Mouse (Mus musculus) embryonic facial prominence, embryonic 11.5 days (tissue): Measurements from ENCODE around the gene Meis2. TPM values are rescaled to one million over a fixed set of nuclear protein-coding genes. Genes with fewer than 3 reads are reported as not detected.

Source experiments
- ATAC-seq: fragments of 200-750 bp; cut with Nextera tagmentation; replicated peaks from 2 replicates; pipeline ENCODE4 v1.8.0; 2017; ENCODE audit warnings: low read depth; ENCODE audit not compliant: insufficient number of reproducible peaks, low FRiP score, low TSS enrichment
- DNase-seq: peaks from one replicate; pipeline ENCODE4 v3.0.0-alpha.2; 2015; ENCODE audit warnings: low spot score
- H3K27ac ChIP-seq: fragments of 300-500 bp; sonication (generic); replicated peaks from 2 replicates; pipeline ENCODE4 v1.5.1; 2014; ENCODE audit warnings: mild to moderate bottlenecking, low read depth, low read length, control low read depth
- H3K27me3 ChIP-seq: fragments of 300-500 bp; sonication (generic); 2 replicates; pipeline ENCODE4 v1.6.1; 2014; ENCODE audit warnings: mild to moderate bottlenecking, low read length, moderate library complexity, mixed read lengths; ENCODE audit not compliant: control insufficient read depth, insufficient read depth
- H3K36me3 ChIP-seq: fragments of 300-500 bp; sonication (generic); replicated peaks from 2 replicates; pipeline ENCODE4 v1.6.1; 2014; ENCODE audit warnings: low read depth, mild to moderate bottlenecking, low read length, moderate library complexity, mixed read lengths; ENCODE audit not compliant: control insufficient read depth, insufficient read depth
- H3K4me1 ChIP-seq: fragments of 300-500 bp; sonication (generic); 2 replicates; pipeline ENCODE4 v1.6.1; 2014; ENCODE audit warnings: low read length, mixed read lengths; ENCODE audit not compliant: control insufficient read depth, insufficient read depth
- H3K4me2 ChIP-seq: fragments of 300-500 bp; sonication (generic); 2 replicates; pipeline ENCODE4 v1.6.1; 2014; ENCODE audit warnings: low read depth, mild to moderate bottlenecking, control low read depth, low read length, moderate library complexity
- H3K4me3 ChIP-seq: fragments of 300-500 bp; sonication (generic); 2 replicates; pipeline ENCODE4 v1.5.1; 2014; ENCODE audit warnings: low read depth, low read length, control low read depth
- H3K9ac ChIP-seq: fragments of 300-500 bp; sonication (generic); replicated peaks from 2 replicates; pipeline ENCODE4 v1.6.1; 2014; ENCODE audit warnings: mild to moderate bottlenecking, control low read depth, low read length
- H3K9me3 ChIP-seq: fragments of 300-500 bp; sonication (generic); replicated peaks from 2 replicates; pipeline ENCODE4 v1.6.1; 2016; ENCODE audit warnings: mild to moderate bottlenecking, low read length, inconsistent platforms, mixed read lengths; ENCODE audit not compliant: control insufficient read depth
- WGBS: fragments of 180-500 bp; shearing (Covaris S2); extraction: QIAGEN DNeasy Blood & Tissue Kit; methylation state at CpG from one replicate; pipeline ENCODE4 v1.1.7; 2014; 5-methylcytosine and 5-hydroxymethylcytosine counted together
- polyA plus RNA-seq: library from polyadenylated mRNA; unstranded; fragments of >200 nt; fragmentation: Nextera tagmentation; extraction: Ambion mirVana; gene quantifications from 2 replicates; pipeline ENCODE4 v1.2.1, GENCODE M21; 2014

The Meis2 gene
- polyA plus RNA-seq, 1 experiment from 2014 or later: 65.3 TPM

- no peak for DNase-seq
- no peak overlapping the region for H3K9ac ChIP-seq
- no peak overlapping the region for H3K4me3 ChIP-seq
- H3K4me1 ChIP-seq: no peaks in the 10 kb centered on the region
- no peaks in the 10 kb centered on the region for H3K36me3 ChIP-seq
- ATAC-seq: no peak
- H3K27ac ChIP-seq: no peak overlapping the region
- H3K9me3 ChIP-seq: no peaks in the 10 kb centered on the region
- no peaks in the 10 kb centered on the region for H3K27me3 ChIP-seq
- no peak overlapping the region for H3K4me2 ChIP-seq
- WGBS: 78% methylated on average over 9 of the region's 9 CpGs
These were observed 23.9 kb downstream of the Meis2 start for GRCm38 (mm10) chr2:116041683-116042262.

- no peak overlapping the region for H3K4me3 ChIP-seq
These were observed 30.3 kb downstream of the Meis2 start for GRCm38 (mm10) chr2:116035345-116035744.

GRCm38 (mm10) chr2:116028127-116028526 is 37.5 kb downstream of the Meis2 start:
- Histone ChIP-seq H3K27me3 (no peaks in the 10 kb centered on the region), H3K36me3 (no peaks in the 10 kb centered on the region; the same call in 1 of the 2 replicates), H3K27ac (no peak overlapping the region), H3K4me2 (no peak overlapping the region), H3K9ac (no peak overlapping the region), H3K9me3 (no peaks in the 10 kb centered on the region), H3K4me3 (no peak overlapping the region), H3K4me1 (no peaks in the 10 kb centered on the region)
- no peak for DNase-seq
- 58% methylated on average over 3 of the region's 3 CpGs for WGBS
- ATAC-seq: no peak

More at GRCm38 (mm10) chr2:116035345-116035744, 30.3 kb downstream of the Meis2 start:
- 93% methylated on average over 5 of the region's 5 CpGs for WGBS
- no peaks in the 10 kb centered on the region for H3K9me3 ChIP-seq
- no peak overlapping the region for H3K4me2 ChIP-seq
- no peak for DNase-seq
- ATAC-seq: no peak
- H3K9ac ChIP-seq: no peak overlapping the region
- H3K27ac ChIP-seq: no peak overlapping the region
- no peaks in the 10 kb centered on the region for H3K4me1 ChIP-seq
- no peaks in the 10 kb centered on the region for H3K27me3 ChIP-seq
- no peaks in the 10 kb centered on the region; the same call in none of the 2 replicates for H3K36me3 ChIP-seq

- H3K4me1 ChIP-seq: peaks cover 3% of the 10 kb centered on the region; the same call in 1 of the 2 replicates
- 83% methylated on average over 5 of the region's 5 CpGs for WGBS
- H3K4me3 ChIP-seq: no peak overlapping the region
- ATAC-seq (no peak), DNase-seq (no peak)
- no peaks in the 10 kb centered on the region for H3K27me3 ChIP-seq
- H3K4me2 ChIP-seq: no peak overlapping the region
- H3K36me3 ChIP-seq: no peaks in the 10 kb centered on the region
- H3K9ac ChIP-seq: no peak overlapping the region
- no peak overlapping the region for H3K27ac ChIP-seq
- no peaks in the 10 kb centered on the region for H3K9me3 ChIP-seq
These were observed 42.8 kb downstream of the Meis2 start for GRCm38 (mm10) chr2:116022876-116023275.

GRCm38 (mm10) chr2:116021931-116022330 is 43.7 kb downstream of the Meis2 start:
- 71% methylated on average over 4 of the region's 4 CpGs for WGBS
- H3K4me1 ChIP-seq: peaks cover 3% of the 10 kb centered on the region; the same call in 1 of the 2 replicates

GRCm38 (mm10) chr2:116021046-116021445 is 44.6 kb downstream of the Meis2 start:
- Histone ChIP-seq H3K4me3 (no peak overlapping the region), H3K9ac (no peak overlapping the region; the same call in 1 of the 2 replicates), H3K9me3 (no peaks in the 10 kb centered on the region), H3K27ac (peak overlapping the region; percentile 53), H3K36me3 (no peaks in the 10 kb centered on the region), H3K4me1 (peaks cover 3% of the 10 kb centered on the region; the same call in 1 of the 2 replicates), H3K27me3 (no peaks in the 10 kb centered on the region), H3K4me2 (peak overlapping the region; percentile 29; the same call in 1 of the 2 replicates)
- 4% methylated on average over 9 of the region's 9 CpGs for WGBS
- DNase-seq: peak; percentile 57
- ATAC-seq: peak; percentile 10; the same call in 1 of the 2 replicates

More at GRCm38 (mm10) chr2:116021931-116022330, 43.7 kb downstream of the Meis2 start:
- H3K27me3 ChIP-seq: no peaks in the 10 kb centered on the region
- H3K27ac ChIP-seq: no peak overlapping the region; the same call in 1 of the 2 replicates
- no peaks in the 10 kb centered on the region for H3K36me3 ChIP-seq
- no peak overlapping the region for H3K4me3 ChIP-seq
- H3K4me2 ChIP-seq: no peak overlapping the region
- DNase-seq (no peak), ATAC-seq (no peak)
- no peaks in the 10 kb centered on the region for H3K9me3 ChIP-seq
- H3K9ac ChIP-seq: no peak overlapping the region

GRCm38 (mm10) chr2:116020451-116020951 is 45.1 kb downstream of the Meis2 start:
- peak overlapping the region; percentile 29; the same call in 1 of the 2 replicates for H3K4me2 ChIP-seq
- H3K9me3 ChIP-seq: no peaks in the 10 kb centered on the region
- WGBS: 10% methylated on average over 5 of the region's 5 CpGs
- DNase-seq (peak; percentile 69), ATAC-seq (peak; percentile 78)
- no peaks in the 10 kb centered on the region for H3K36me3 ChIP-seq
- H3K4me1 ChIP-seq: peaks cover 3% of the 10 kb centered on the region; the same call in 1 of the 2 replicates
- no peak overlapping the region for H3K4me3 ChIP-seq
- peak overlapping the region; percentile 63; the same call in 1 of the 2 replicates for H3K27ac ChIP-seq
- no peaks in the 10 kb centered on the region for H3K27me3 ChIP-seq
- H3K9ac ChIP-seq: no peak overlapping the region; the same call in 1 of the 2 replicates

- Histone ChIP-seq H3K4me3 (no peak overlapping the region), H3K4me2 (no peak overlapping the region), H3K9me3 (no peaks in the 10 kb centered on the region), H3K4me1 (peaks cover 3% of the 10 kb centered on the region; the same call in 1 of the 2 replicates), H3K36me3 (no peaks in the 10 kb centered on the region), H3K9ac (no peak overlapping the region), H3K27ac (peak overlapping the region; percentile 63; the same call in 1 of the 2 replicates), H3K27me3 (no peaks in the 10 kb centered on the region)
- ATAC-seq (peak; percentile 25; the same call in 1 of the 2 replicates), DNase-seq (peak; percentile 54)
- 18% methylated on average over 9 of the region's 9 CpGs for WGBS
These were observed 45.7 kb downstream of the Meis2 start for GRCm38 (mm10) chr2:116019959-116020358.
